Mouse (Mus musculus) kidney, embryonic 14.5 days (tissue): ENCODE measurements at regions not wholly inside any gene's neighbourhood (a gene's known extent, or its start where the extent isn't known, plus 50 kb on each side); places are given as distances from the start of the nearest gene placed in this dataset.

Experiments used
- ATAC-seq: fragments of 200-750 bp; cut with Nextera tagmentation; 2 replicates; pipeline ENCODE4 v1.8.0; 2017; ENCODE audit warnings: moderate number of reproducible peaks, mild to moderate bottlenecking, moderate TSS enrichment, moderate library complexity; ENCODE audit not compliant: low FRiP score, low TSS enrichment
- H3K27ac ChIP-seq: fragments of 300-500 bp; sonication (generic); 2 replicates; pipeline ENCODE4 v1.5.1; 2014; ENCODE audit warnings: low read depth, mild to moderate bottlenecking, low read length, moderate library complexity, mixed read lengths
- H3K27me3 ChIP-seq: fragments of 300-500 bp; sonication (generic); 2 replicates; pipeline ENCODE4 v1.6.1; 2014; ENCODE audit warnings: mild to moderate bottlenecking, low read length; ENCODE audit not compliant: control insufficient read depth, insufficient read depth
- H3K36me3 ChIP-seq: fragments of 300-500 bp; sonication (generic); 2 replicates; pipeline ENCODE4 v1.6.1; 2014; ENCODE audit warnings: low read length, mixed read lengths; ENCODE audit not compliant: control insufficient read depth, insufficient read depth
- H3K4me1 ChIP-seq: fragments of 300-500 bp; sonication (generic); 2 replicates; pipeline ENCODE4 v1.6.1; 2014; ENCODE audit warnings: low read length, mixed read lengths; ENCODE audit not compliant: control insufficient read depth, insufficient read depth
- H3K4me2 ChIP-seq: fragments of 300-500 bp; sonication (generic); replicated peaks from 2 replicates; pipeline ENCODE4 v1.6.1; 2014; ENCODE audit warnings: low read depth, mild to moderate bottlenecking, low read length
- H3K4me3 ChIP-seq: fragments of 300-500 bp; sonication (generic); 2 replicates; pipeline ENCODE4 v1.5.1; 2014; ENCODE audit warnings: mild to moderate bottlenecking, low read length
- H3K9ac ChIP-seq: fragments of 300-500 bp; sonication (generic); 2 replicates; pipeline ENCODE4 v1.6.1; 2014; ENCODE audit warnings: low read depth, mild to moderate bottlenecking, low read length, moderate library complexity
- H3K9me3 ChIP-seq: fragments of 300-500 bp; sonication (generic); 2 replicates; pipeline ENCODE4 v1.6.1; 2016; ENCODE audit warnings: low read length; ENCODE audit not compliant: control insufficient read depth
- WGBS: fragments of 180-500 bp; shearing (Covaris S2); extraction: QIAGEN DNeasy Blood & Tissue Kit; methylation state at CpG from one replicate; pipeline ENCODE4 v1.1.7; 2014; 5-methylcytosine and 5-hydroxymethylcytosine counted together

GRCm38 (mm10) chr11:105538421-105539210 is 51.2 kb upstream of the Tanc2 start:
- Histone ChIP-seq H3K4me3 (no peak overlapping the region), H3K27me3 (no peaks in the 10 kb centered on the region), H3K4me2 (no peak overlapping the region), H3K4me1 (0 out of 2 replicates have a peak, but pooled peaks cover 3% of the 10 kb centered on the region), H3K9ac (no peak overlapping the region), H3K36me3 (no peaks in the 10 kb centered on the region), H3K27ac (no peak overlapping the region), H3K9me3 (no peaks in the 10 kb centered on the region)
- WGBS, result 69% methylated on average over 7 of the region's 7 CpGs
- peak; percentile 32; the same call in 1 of the 2 replicates for ATAC-seq

- ATAC-seq, result 0 out of 2 replicates have a peak, but pooled peaks have one; percentile 35
- Histone ChIP-seq H3K4me3 (no peak overlapping the region), H3K9ac (no peak overlapping the region), H3K27me3 (no peaks in the 10 kb centered on the region), H3K4me2 (no peak overlapping the region), H3K27ac (no peak overlapping the region), H3K4me1 (peaks cover 5% of the 10 kb centered on the region; the same call in 1 of the 2 replicates), H3K36me3 (no peaks in the 10 kb centered on the region), H3K9me3 (no peaks in the 10 kb centered on the region)
- WGBS, result 60% methylated on average over 5 of the region's 5 CpGs
Measured at GRCm38 (mm10) chr11:105532616-105533015, 57.2 kb upstream of the Tanc2 start.

GRCm38 (mm10) chr11:105530711-105531157 is 59.1 kb upstream of the Tanc2 start:
- Histone ChIP-seq H3K27me3 (no peaks in the 10 kb centered on the region), H3K4me1 (peaks cover 5% of the 10 kb centered on the region; the same call in 1 of the 2 replicates), H3K36me3 (no peaks in the 10 kb centered on the region), H3K9ac (no peak overlapping the region), H3K4me2 (no peak overlapping the region), H3K4me3 (no peak overlapping the region), H3K27ac (no peak overlapping the region), H3K9me3 (no peaks in the 10 kb centered on the region)
- ATAC-seq, result no peak
- 76% methylated on average over 10 of the region's 10 CpGs for WGBS

GRCm38 (mm10) chr11:105526066-105526465 is 63.7 kb upstream of the Tanc2 start:
- H3K9ac ChIP-seq, result no peak overlapping the region
- no peak overlapping the region for H3K27ac ChIP-seq
- no peak overlapping the region for H3K4me3 ChIP-seq
- no peaks in the 10 kb centered on the region for H3K4me1 ChIP-seq
- H3K4me2 ChIP-seq, result no peak overlapping the region
- H3K27me3 ChIP-seq, result no peaks in the 10 kb centered on the region
- 90% methylated on average over 4 of the region's 4 CpGs for WGBS
- ATAC-seq, result no peak
- H3K9me3 ChIP-seq, result no peaks in the 10 kb centered on the region
- no peaks in the 10 kb centered on the region for H3K36me3 ChIP-seq

GRCm38 (mm10) chr11:105525608-105526007 is 64.2 kb upstream of the Tanc2 start:
- Histone ChIP-seq H3K4me2 (no peak overlapping the region), H3K27me3 (no peaks in the 10 kb centered on the region), H3K4me3 (no peak overlapping the region), H3K9me3 (no peaks in the 10 kb centered on the region), H3K9ac (no peak overlapping the region), H3K4me1 (no peaks in the 10 kb centered on the region), H3K36me3 (no peaks in the 10 kb centered on the region), H3K27ac (no peak overlapping the region)
- WGBS, result 41% methylated on average over 5 of the region's 5 CpGs
- ATAC-seq, result no peak

- Histone ChIP-seq H3K9me3 (no peaks in the 10 kb centered on the region), H3K4me2 (no peak overlapping the region), H3K4me3 (no peak overlapping the region), H3K27me3 (no peaks in the 10 kb centered on the region), H3K36me3 (no peaks in the 10 kb centered on the region), H3K9ac (no peak overlapping the region), H3K4me1 (no peaks in the 10 kb centered on the region), H3K27ac (no peak overlapping the region)
- no peak for ATAC-seq
- 35% methylated on average over 8 of the region's 8 CpGs for WGBS
Measured at GRCm38 (mm10) chr11:105524400-105524799, 65.4 kb upstream of the Tanc2 start.

GRCm38 (mm10) chr11:105523765-105524164 is 66.0 kb upstream of the Tanc2 start:
- no peaks in the 10 kb centered on the region for H3K4me1 ChIP-seq
- no peaks in the 10 kb centered on the region for H3K9me3 ChIP-seq
- H3K9ac ChIP-seq, result no peak overlapping the region
- 0 out of 2 replicates have a peak, but pooled peaks have one; percentile 28 for ATAC-seq
- no peaks in the 10 kb centered on the region for H3K36me3 ChIP-seq
- WGBS, result 46% methylated on average over 8 of the region's 8 CpGs
- no peak overlapping the region for H3K4me3 ChIP-seq
- H3K27ac ChIP-seq, result no peak overlapping the region
- H3K27me3 ChIP-seq, result no peaks in the 10 kb centered on the region
- H3K4me2 ChIP-seq, result no peak overlapping the region

GRCm38 (mm10) chr11:105520398-105520797 is 63.9 kb upstream of the March10 start:
- Histone ChIP-seq H3K4me2 (no peak overlapping the region), H3K36me3 (no peaks in the 10 kb centered on the region), H3K27ac (no peak overlapping the region), H3K4me3 (no peak overlapping the region), H3K9ac (no peak overlapping the region), H3K4me1 (no peaks in the 10 kb centered on the region), H3K9me3 (no peaks in the 10 kb centered on the region), H3K27me3 (no peaks in the 10 kb centered on the region)
- ATAC-seq, result no peak
- 95% methylated on average over 3 of the region's 3 CpGs for WGBS

- WGBS, result 84% methylated on average over 10 of the region's 10 CpGs
- no peaks in the 10 kb centered on the region for H3K4me1 ChIP-seq
- no peaks in the 10 kb centered on the region for H3K9me3 ChIP-seq
- no peak overlapping the region for H3K9ac ChIP-seq
- ATAC-seq, result no peak
- no peak overlapping the region for H3K4me2 ChIP-seq
- no peaks in the 10 kb centered on the region for H3K36me3 ChIP-seq
- no peak overlapping the region for H3K4me3 ChIP-seq
- no peaks in the 10 kb centered on the region for H3K27me3 ChIP-seq
- H3K27ac ChIP-seq, result no peak overlapping the region
Measured at GRCm38 (mm10) chr11:105513275-105513674, 56.7 kb upstream of the March10 start.
